Mouse (Mus musculus) kidney, embryonic 15.5 days (tissue): ENCODE data around the gene Arhgap19. TPM values are rescaled to one million over a fixed set of nuclear protein-coding genes. Genes with fewer than 3 reads are reported as not detected.
"Not testable (repeated sequence)": the region's sequence is repeated elsewhere in the genome, so short reads cannot be mapped to it uniquely, and the experiment has no call there.

Experiments
- ATAC-seq: fragments of 200-750 bp; cut with Nextera tagmentation; replicated peaks from 2 replicates; pipeline ENCODE4 v1.8.0; 2017; ENCODE audit warnings: moderate TSS enrichment; ENCODE audit not compliant: low FRiP score
- H3K27ac ChIP-seq: fragments of 300-500 bp; sonication (generic); 2 replicates; pipeline ENCODE4 v1.5.1; 2015; ENCODE audit warnings: mild to moderate bottlenecking, inconsistent platforms
- H3K27me3 ChIP-seq: fragments of 300-500 bp; sonication (generic); 2 replicates; pipeline ENCODE4 v1.6.1; 2015; ENCODE audit warnings: inconsistent platforms
- H3K36me3 ChIP-seq: fragments of 300-500 bp; sonication (generic); 2 replicates; pipeline ENCODE4 v1.6.1; 2015; ENCODE audit warnings: inconsistent platforms
- H3K4me1 ChIP-seq: fragments of 300-500 bp; sonication (generic); 2 replicates; pipeline ENCODE4 v1.6.1; 2015; ENCODE audit warnings: inconsistent platforms
- H3K4me2 ChIP-seq: fragments of 300-500 bp; sonication (generic); 2 replicates; pipeline ENCODE4 v1.6.1; 2015; ENCODE audit warnings: moderate library complexity, mild to moderate bottlenecking, inconsistent platforms
- H3K4me3 ChIP-seq: fragments of 300-500 bp; sonication (generic); replicated peaks from 2 replicates; pipeline ENCODE4 v1.5.1; 2015; ENCODE audit warnings: mild to moderate bottlenecking, inconsistent platforms
- H3K9ac ChIP-seq: fragments of 300-500 bp; sonication (generic); 2 replicates; pipeline ENCODE4 v1.6.1; 2015; ENCODE audit warnings: mild to moderate bottlenecking, inconsistent platforms
- H3K9me3 ChIP-seq: fragments of 300-500 bp; sonication (generic); replicated peaks from 2 replicates; pipeline ENCODE4 v1.6.1; 2016; ENCODE audit warnings: inconsistent platforms
- WGBS: fragments of 180-500 bp; shearing (Covaris S2); methylation state at CpG from one replicate; pipeline ENCODE4 v1.1.7; 2015; ENCODE audit warnings: mixed read lengths; 5-methylcytosine and 5-hydroxymethylcytosine counted together
- polyA plus RNA-seq: library from polyadenylated mRNA; unstranded; fragments of >200 nt; fragmentation: Nextera tagmentation; extraction: Ambion mirVana; gene quantifications from 2 replicates; pipeline ENCODE4 v1.2.1, GENCODE M21; 2015

The Arhgap19 gene
- 29.7 and 29.9 TPM in 2 replicates for polyA plus RNA-seq

DNA sequence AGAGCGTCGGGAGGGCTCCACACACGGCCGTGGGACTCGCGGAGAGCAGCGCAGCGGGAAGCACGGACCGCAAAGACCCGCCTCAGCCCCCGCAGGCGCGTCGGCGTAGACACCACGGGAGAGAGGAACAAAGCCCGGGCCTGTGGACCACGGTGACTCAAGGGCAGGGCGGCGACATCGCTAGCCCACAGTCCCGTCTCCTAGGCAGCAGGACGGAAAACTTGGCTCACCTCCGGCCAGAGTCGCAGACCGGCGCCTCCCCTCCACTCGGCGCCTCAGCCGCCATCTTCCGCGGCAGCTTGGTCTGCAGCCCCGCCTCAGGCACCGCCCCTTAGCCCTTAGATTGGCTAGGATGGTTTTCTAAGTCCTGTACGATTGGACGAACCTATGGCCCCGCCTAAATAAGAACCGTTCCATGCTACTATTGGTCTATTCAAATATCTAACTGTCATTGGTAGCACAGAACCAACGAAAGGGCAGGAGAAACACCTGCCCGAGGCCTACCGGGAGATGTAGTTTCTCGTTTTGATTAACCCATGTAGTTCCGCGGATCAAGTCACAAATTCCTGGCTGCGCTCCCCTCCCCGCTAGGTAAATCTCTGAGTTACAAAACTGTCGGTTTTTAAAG is at the start of gene Arhgap19:
Arhgap19 (minus strand) TSS at position 306 of the 628 bp plus-strand sequence.
- peak within 1 kb of the TSS; percentile 76 for H3K4me2 ChIP-seq
- peaks cover 7% of the 10 kb centered on the region for H3K9me3 ChIP-seq
- peak within 1 kb of the TSS; percentile 88 for H3K4me3 ChIP-seq
- H3K27me3 ChIP-seq, result no peaks in the 10 kb centered on the region
- H3K36me3 ChIP-seq, result no peaks in the 10 kb centered on the region
- peak within 1 kb of the TSS; percentile 87 for H3K9ac ChIP-seq
- peak; percentile 100 for ATAC-seq
- whole genome bisulfite sequencing, result under 1% methylated on average over 48 of the region's 48 CpGs
- peaks cover 22% of the 10 kb centered on the region for H3K4me1 ChIP-seq
- peak within 1 kb of the TSS; percentile 83 for H3K27ac ChIP-seq

DNA sequence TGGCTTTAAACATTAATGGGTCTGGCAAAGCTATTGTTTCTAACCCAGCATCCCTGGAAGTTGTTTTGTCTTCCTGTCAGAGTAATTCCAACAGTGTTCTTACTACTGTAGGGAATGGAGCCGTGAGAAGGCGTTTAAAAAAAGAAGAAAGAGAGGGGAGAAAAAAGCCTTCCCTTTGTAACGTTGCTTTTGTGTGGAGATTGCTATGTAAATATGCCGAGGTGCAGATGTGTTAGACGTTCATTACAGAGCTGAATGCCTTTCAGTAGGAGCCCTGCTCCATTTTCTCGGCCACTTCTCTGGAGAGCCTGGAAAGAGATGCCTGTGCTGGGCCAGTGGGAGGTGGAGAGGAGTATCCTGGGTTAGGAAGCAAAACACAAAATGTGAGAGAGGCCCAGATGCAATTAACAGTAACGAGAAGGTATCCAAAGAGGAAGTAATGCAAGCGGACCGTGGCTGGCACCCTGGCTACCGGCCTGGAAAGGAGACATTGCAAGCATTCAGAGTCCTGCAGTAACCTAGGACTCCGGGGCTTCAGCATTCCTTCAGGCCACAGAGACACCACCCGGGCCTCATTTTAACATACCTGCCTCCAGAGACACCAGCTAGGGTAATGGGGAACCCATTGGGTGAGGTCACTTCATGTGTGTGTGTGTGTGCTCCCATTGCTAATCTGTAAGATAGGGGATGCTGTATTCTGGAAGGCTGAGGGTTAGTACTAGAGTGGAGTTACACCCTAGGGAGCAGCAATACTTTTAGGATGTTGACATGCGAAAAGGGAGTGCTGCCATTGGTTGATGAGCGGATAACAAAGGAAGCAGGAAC is 49.1 kb upstream of the Arhgap19 start:
- no peak for ATAC-seq
- no peaks in the 10 kb centered on the region for H3K27me3 ChIP-seq
- WGBS, result 17% methylated on average over 14 of the region's 14 CpGs
- peaks cover 36% of the 10 kb centered on the region for H3K4me1 ChIP-seq
- no peak overlapping the region; the same call in 1 of the 2 replicates for H3K4me3 ChIP-seq
- no peaks in the 10 kb centered on the region for H3K9me3 ChIP-seq
- no peaks in the 10 kb centered on the region for H3K36me3 ChIP-seq
- peak overlapping the region; percentile 28 for H3K4me2 ChIP-seq
- H3K27ac ChIP-seq, result peak overlapping the region; percentile 88
- no peak overlapping the region for H3K9ac ChIP-seq

DNA sequence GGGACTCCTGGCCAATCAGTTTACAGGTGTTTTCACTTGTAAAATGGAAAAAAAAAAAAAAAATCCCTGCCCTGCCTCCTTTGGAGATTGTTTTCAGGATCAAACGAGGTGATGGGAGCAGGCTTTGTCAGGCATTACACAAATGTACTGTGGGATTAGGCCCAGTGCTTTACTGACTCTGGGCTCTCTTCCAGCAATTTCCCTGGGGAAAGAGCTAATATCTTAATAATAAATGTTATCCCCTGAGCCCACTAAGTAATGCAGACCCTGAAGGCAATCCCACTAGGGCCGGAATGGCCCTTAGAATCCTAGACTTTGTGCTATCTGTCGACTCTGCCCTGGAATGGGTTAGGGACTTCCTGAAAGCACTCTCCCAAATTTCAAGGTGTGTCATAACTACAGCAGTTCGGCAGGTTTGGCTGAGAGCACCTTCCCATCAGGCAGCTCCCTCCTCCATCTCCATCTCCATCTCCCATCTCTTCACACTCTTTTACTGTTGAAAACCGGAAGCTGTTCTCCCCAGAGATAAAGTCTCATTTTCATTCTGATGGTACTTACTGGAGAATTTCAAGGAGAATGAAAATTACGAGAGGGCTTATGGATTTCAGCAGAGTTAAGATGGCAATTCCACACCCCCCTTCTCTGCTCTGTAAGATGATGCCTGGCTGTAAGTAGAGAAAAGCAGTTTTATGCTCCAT is 48.3 kb upstream of the Arhgap19 start:
- Histone ChIP-seq H3K36me3 (no peaks in the 10 kb centered on the region), H3K27ac (peak overlapping the region; percentile 88), H3K9ac (no peak overlapping the region), H3K4me3 (no peak overlapping the region), H3K9me3 (no peaks in the 10 kb centered on the region), H3K4me2 (peak overlapping the region; percentile 28), H3K4me1 (peaks cover 38% of the 10 kb centered on the region), H3K27me3 (peaks cover 3% of the 10 kb centered on the region)
- 20% methylated on average over 6 of the region's 6 CpGs for WGBS
- no peak for ATAC-seq

DNA sequence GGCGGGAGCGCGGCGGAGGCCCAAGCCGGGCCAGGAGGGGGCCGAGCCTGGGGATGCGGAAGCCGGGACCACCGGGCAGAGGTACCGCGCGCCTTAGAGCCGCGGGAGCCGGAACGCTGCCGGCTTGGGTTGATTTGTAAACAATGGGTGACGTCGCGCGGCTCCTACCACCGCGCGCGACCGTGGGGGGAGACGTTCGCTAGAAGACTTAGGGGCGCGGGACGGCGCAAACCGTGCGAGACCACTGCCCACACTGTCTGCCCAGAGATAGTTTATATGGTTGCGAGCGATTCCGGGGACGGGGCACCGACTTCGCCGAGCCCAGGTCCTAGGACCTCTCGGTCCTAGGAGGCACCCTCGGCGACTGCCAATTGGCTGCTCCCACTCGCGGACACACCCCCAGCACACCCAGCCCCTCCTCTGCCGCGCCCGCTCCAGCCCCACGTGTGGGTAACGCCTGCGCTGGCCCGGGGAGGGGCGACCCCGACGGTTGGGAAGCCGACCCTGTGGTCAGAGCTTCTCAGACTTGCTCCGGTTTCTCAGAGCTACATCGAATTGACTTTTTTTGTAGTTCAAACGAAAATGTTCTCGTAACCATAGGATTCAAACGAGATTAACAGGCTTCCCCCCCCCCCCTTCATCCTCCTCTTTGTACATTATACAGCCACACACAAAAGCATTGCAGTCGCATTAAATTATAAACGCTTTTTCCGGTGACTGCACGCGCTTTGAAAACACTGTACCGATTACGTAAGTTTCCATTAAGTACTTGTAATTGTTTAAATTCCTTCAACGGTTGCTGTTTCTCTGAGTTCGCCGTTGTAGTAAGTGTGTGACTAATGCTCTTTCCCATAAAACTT is 46.4 kb upstream of the Arhgap19 start, which contains the start of gene Frat2:
Frat2 (minus strand) TSS at position 141 of the 860 bp plus-strand sequence.
- Histone ChIP-seq H3K4me1 (peaks cover 38% of the 10 kb centered on the region), H3K9me3 (no peaks in the 10 kb centered on the region), H3K4me3 (peak within 1 kb of the TSS; percentile 80), H3K27me3 (peaks cover 6% of the 10 kb centered on the region), H3K27ac (peak within 1 kb of the TSS; percentile 95), H3K9ac (peak within 1 kb of the TSS; percentile 70), H3K36me3 (no peaks in the 10 kb centered on the region), H3K4me2 (peak within 1 kb of the TSS; percentile 98)
- ATAC-seq, result peak; percentile 96
- WGBS, result under 1% methylated on average over 70 of the region's 72 CpGs

DNA sequence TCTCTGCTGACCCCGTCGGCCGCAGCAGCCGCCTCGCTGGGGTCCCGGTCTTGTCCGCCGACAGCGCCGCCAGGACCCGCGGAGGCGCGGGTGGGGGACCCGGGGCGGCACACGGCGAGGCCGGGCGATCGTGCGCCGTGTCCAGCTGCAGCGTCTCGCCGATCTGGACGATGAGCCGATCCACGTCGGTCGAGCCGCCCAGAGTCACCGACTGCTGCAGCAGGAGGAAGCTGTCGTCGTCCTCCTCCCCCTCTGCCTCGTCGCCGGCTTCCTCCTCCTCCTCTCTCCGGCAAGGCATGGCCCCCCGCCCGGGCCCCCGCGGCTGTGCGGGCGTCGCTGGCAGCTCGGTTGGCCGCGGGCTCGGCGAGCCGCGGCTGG is 45.8 kb upstream of the Arhgap19 start:
- peak; percentile 57 for ATAC-seq
- H3K36me3 ChIP-seq, H3K27me3 ChIP-seq, H3K9me3 ChIP-seq: not testable (repeated sequence)
- Histone ChIP-seq H3K27ac (peak overlapping the region; percentile 95), H3K4me1 (peaks cover 38% of the 10 kb centered on the region), H3K4me2 (peak overlapping the region; percentile 98), H3K9ac (peak overlapping the region; percentile 70), H3K4me3 (peak overlapping the region; percentile 80)
- WGBS, result 0% methylated on average over 39 of the region's 53 CpGs

DNA sequence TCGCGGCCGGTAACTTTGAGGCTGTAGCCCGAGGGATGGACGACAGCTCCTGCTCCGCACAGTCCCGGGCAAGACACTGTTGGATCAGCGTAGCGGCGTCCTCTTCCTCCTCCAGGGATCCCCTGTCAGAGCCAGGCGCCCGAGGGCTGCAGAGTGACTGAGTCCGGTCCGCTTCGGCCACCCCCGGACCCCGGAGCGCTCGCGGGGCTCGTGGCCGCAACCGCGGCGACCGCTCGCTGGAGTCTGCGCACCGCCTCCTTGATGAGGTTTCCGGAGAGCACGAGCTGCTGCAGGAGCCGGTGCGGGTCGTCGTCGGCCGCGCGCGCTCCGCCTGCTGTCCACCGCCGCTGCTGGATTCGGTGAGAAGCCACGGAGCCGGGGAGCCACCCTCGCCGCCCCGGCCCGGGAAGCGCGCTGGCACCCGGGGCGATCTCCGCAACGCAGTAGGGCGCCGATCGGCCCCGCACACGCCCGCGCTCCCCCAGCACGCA is 45.3 kb upstream of the Arhgap19 start:
- peaks cover 38% of the 10 kb centered on the region for H3K4me1 ChIP-seq
- no peak for ATAC-seq
- WGBS, result under 1% methylated on average over 61 of the region's 64 CpGs
- H3K9ac ChIP-seq, result peak overlapping the region; percentile 70
- no peaks in the 10 kb centered on the region for H3K9me3 ChIP-seq
- H3K27ac ChIP-seq, result peak overlapping the region; percentile 95
- peaks cover 6% of the 10 kb centered on the region for H3K27me3 ChIP-seq
- H3K4me2 ChIP-seq, result peak overlapping the region; percentile 98
- peak overlapping the region; percentile 80 for H3K4me3 ChIP-seq
- H3K36me3 ChIP-seq, result no peaks in the 10 kb centered on the region

DNA sequence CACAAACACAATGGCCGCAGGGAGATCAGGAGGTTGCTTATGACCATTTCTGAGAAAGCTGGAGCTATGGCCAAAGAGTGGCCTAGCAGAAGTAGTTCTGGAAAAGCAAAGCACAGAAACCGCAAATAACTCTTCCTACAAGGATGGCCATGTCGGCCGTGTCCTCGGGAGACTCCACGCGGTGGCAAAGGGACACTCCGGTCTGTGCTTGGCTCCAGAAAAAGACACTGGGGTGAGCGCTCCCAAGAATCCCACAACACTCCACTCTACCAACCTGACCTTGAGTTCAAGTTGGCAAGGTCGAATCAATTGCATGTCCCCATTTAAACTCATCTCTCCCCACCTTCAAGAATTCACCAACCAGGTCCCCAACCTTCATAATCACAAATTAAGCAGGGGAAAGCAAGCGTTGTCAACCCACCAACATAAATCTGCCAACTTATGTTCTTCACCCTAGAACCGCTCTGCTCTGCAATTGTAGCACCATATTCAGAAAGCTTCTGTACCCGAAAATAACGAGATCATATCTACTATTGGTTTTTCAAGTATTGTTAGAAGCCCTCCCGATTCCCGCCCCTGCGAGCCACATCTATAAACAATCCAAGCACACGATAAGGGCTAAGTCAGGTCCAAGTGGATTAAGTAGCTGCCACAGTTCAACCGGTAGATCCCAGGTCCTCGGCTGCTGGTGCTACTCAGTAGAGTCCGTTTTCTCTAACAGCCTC is 44.7 kb upstream of the Arhgap19 start:
- 9% methylated on average over 21 of the region's 21 CpGs for WGBS
- Histone ChIP-seq H3K4me2 (peak overlapping the region; percentile 98), H3K27ac (peak overlapping the region; percentile 95)

GRCm38 (mm10) chr19:41844345-41844744 is 42.5 kb upstream of the Arhgap19 start:
- no peak overlapping the region for H3K27ac ChIP-seq
- no peak overlapping the region for H3K9ac ChIP-seq
- ATAC-seq, result no peak

More for the DNA sequence above, 44.7 kb upstream of the Arhgap19 start:
- no peaks in the 10 kb centered on the region for H3K9me3 ChIP-seq
- H3K27me3 ChIP-seq, result peaks cover 6% of the 10 kb centered on the region
- peak overlapping the region; percentile 70 for H3K9ac ChIP-seq
- ATAC-seq, result no peak
- H3K4me1 ChIP-seq, result peaks cover 34% of the 10 kb centered on the region
- no peaks in the 10 kb centered on the region for H3K36me3 ChIP-seq
- H3K4me3 ChIP-seq, result peak overlapping the region; percentile 80

DNA sequence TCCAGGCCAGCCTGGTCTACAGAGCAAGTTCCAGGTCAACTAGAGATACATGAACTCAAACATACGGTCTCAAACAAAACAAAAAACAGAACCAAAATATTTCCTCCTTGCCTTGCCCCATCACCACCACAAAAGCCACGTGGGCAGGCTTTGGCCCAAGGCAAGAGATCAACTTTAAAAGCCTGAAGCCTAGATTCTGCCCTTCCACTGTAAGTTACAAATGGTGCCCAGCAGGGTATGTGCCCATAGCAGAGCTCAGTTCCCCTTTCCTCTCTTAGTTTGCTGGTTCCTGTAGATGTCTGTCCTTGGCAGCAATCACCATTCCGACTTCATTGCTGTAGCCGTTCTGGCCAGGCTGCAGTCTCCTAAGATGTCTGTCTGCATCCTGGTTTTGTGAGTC is 40.9 kb upstream of the Arhgap19 start:
- Histone ChIP-seq H3K9me3 (no peaks in the 10 kb centered on the region), H3K4me2 (no peak overlapping the region), H3K27ac (no peak overlapping the region), H3K9ac (no peak overlapping the region), H3K4me1 (peaks cover 15% of the 10 kb centered on the region), H3K27me3 (peaks cover 14% of the 10 kb centered on the region), H3K4me3 (no peak overlapping the region), H3K36me3 (no peaks in the 10 kb centered on the region)
- WGBS, result 76% methylated on average over 4 of the region's 4 CpGs
- ATAC-seq, result no peak

More at GRCm38 (mm10) chr19:41844345-41844744, 42.5 kb upstream of the Arhgap19 start:
- WGBS, result 84% methylated on average over 6 of the region's 6 CpGs
- peaks cover 15% of the 10 kb centered on the region for H3K4me1 ChIP-seq
- H3K36me3 ChIP-seq, result no peaks in the 10 kb centered on the region
- H3K4me2 ChIP-seq, result no peak overlapping the region
- H3K4me3 ChIP-seq, result no peak overlapping the region
- no peaks in the 10 kb centered on the region for H3K9me3 ChIP-seq
- H3K27me3 ChIP-seq, result peaks cover 7% of the 10 kb centered on the region

DNA sequence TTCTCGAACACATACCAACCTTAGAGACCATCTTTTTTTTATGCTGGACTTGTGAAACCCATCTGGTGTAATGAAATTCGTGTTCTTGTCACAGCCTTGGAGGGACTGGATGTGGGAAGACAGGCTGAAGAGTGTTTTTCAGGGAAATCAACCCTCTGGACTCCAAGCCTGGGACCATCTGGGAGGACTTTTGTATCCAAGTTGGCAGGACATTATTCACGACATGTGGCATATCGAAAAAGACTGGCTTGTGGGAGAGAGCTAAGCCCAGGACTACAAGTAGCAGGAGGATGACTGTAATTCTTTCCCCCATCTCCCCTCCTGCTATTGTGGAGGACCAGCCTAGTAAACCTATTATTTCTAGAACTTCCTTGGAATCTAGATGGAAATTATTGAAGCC is 40.3 kb upstream of the Arhgap19 start:
- H3K4me1 ChIP-seq, result peaks cover 15% of the 10 kb centered on the region

More for the DNA sequence above, 40.3 kb upstream of the Arhgap19 start:
- H3K9me3 ChIP-seq, result no peaks in the 10 kb centered on the region
- H3K4me2 ChIP-seq, result no peak overlapping the region
- no peak for ATAC-seq
- H3K36me3 ChIP-seq, result no peaks in the 10 kb centered on the region
- WGBS, result 80% methylated on average over 4 of the region's 4 CpGs
- H3K9ac ChIP-seq, result no peak overlapping the region
- no peak overlapping the region for H3K4me3 ChIP-seq
- peaks cover 14% of the 10 kb centered on the region for H3K27me3 ChIP-seq
- H3K27ac ChIP-seq, result no peak overlapping the region
